Mouse (Mus musculus): ENCODE measurements around the gene Sgsm3.
"Not testable (repeated sequence)": the region's sequence is repeated elsewhere in the genome, so short reads cannot be mapped to it uniquely, and the experiment has no call there.

The Sgsm3 gene

DNA sequence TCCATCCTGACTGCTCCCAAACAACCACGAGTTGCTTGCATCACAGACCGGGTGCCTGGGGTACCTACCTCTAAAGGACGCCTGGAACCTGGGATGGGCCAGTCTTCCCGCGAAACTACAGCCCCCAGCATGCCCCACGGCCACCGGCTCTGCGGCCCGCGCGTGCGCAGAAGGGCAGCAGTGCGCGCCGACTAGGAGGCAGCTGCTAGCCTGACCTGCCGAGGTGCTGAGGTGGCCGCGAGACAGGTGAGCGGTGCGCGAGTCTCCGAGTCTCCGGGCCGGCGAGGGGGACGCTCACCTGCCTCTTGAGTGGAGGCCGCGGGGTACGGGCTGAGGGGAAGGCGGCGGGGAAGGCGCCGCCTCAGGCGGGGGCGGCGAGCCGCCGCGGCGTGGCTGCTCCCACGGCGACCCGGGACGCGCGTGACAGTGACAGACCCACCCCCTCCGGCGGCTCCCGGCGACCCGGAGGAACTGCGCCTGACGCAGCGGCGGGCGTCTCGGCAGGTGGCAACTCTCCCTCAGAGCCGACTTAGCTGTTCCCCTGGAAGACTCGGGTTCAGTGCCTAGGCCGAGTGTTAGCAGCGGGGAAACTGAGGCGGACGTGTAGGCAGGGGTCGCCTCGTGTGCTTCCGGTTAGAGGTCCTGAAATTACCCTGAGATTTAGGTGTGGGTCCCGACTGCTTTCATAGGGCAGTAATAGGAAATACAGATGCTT, at the start of gene Sgsm3:
Sgsm3 (plus strand) TSS at position 146 of the 715 bp plus-strand sequence.
- peak; percentile 95 for DNase-seq (ENCODE audit: low spot score)

DNA sequence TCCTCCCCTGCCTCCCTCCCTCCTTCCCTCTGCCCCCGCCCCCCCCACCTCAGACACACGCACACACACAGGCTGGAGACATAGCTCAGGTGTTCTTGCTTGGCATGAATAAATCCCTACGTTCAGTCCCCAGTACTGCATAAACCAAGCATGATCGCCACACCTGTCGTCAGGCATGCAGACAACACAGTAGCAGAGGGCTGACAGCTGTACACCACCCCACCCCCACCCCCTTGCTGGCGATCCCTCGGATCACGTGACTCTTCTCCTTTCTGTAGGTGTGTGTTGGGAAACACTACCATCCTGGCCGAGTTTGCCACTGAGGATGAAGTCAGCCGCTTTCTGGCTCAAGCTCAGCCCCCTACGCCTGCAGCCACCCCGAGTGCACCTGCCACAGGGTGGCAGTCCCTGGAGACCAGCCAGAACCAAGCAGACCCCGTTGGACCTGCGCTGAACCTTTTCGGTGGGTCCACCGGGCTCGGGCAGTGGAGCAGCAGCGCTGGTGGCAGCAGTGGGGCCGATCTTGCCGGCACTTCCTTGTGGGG, 48.7 kb upstream of the Sgsm3 start:
- DNase-seq (ENCODE audit: low spot score): no peak

GRCm38 (mm10) chr15:80930048-80930571, 47.5 kb upstream of the Sgsm3 start:
- peak; percentile 37 for DNase-seq (ENCODE audit: low spot score)

GRCm38 (mm10) chr15:80930676-80931320, 46.8 kb upstream of the Sgsm3 start:
- DNase-seq (ENCODE audit: low spot score): not testable (repeated sequence)

- DNase-seq (ENCODE audit: low spot score): no peak
These were observed 46.1 kb upstream of the Sgsm3 start for GRCm38 (mm10) chr15:80931345-80931960.

GRCm38 (mm10) chr15:80934841-80935240, 42.7 kb upstream of the Sgsm3 start:
- no peak for DNase-seq (ENCODE audit: low spot score)

GRCm38 (mm10) chr15:80936686-80937085, 40.9 kb upstream of the Sgsm3 start:
- DNase-seq (ENCODE audit: low spot score): no peak

DNA sequence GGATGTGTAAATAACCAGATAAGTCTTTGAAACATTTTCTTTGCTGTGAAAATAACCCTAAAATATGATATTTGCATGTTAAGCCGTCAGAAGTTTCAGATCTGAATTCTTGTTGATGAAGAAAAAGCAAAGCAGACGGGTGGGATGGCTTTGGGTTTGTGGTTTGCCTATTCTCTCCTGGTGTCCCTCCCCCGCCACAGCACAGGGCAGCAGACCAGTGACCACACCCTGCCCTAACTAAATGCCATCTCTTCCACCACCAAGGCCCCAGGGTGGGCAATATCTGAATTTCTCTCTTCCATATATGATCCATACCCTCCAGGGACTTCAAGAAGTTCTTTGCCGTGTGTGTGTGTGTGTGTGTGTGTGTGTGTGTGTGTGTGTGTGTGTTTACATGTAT, 39.0 kb upstream of the Sgsm3 start:
- DNase-seq (ENCODE audit: low spot score): no peak

DNA sequence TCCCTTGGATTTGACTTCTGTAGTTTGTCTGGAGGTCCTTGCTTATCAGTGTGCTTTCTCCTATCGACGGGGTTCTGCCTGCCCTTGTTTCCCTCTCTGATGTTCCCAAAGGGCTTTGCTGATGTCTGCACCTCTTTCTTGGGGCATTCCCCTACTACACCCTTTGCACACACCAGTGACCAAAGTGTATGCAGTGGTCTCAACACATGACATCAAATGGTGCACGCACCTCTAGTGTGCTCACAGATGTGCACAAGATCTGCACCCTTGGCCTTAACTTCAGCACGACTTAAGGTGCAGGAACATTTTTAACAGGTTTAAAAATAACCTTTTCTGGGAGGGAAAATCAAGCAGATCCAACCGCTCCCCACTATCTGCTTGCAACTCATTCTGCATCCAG, 38.2 kb upstream of the Sgsm3 start:
- no peak for DNase-seq (ENCODE audit: low spot score)

GRCm38 (mm10) chr15:80941468-80942040, 36.0 kb upstream of the Sgsm3 start:
- no peak for DNase-seq (ENCODE audit: low spot score)

DNA sequence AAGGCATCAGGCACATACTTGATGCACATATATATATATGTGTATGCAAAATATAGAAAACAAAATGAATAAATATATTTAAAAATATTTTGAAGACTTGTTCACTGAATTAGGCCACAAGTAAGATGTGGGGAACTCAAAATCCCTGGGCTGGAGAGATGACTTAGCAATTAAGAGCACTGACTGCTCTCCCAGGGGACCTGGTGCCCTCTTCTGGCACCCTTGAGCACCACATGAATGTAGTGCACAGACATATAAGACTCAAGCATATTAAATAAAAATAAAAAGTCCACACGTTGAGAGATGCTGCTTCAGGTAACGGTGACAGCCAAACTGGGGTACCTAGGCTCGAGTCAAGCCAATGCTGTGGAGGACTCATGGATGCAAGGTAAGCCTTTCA, 31.7 kb upstream of the Sgsm3 start:
- DNase-seq (ENCODE audit: low spot score): peak; percentile 58

- DNase-seq (ENCODE audit: low spot score): peak; percentile 95
These were observed 29.1 kb upstream of the Sgsm3 start, which contains the start of gene Adsl for GRCm38 (mm10) chr15:80948145-80949135. TSS of gene Adsl (plus strand) at chr15:80948490.

- DNase-seq (ENCODE audit: low spot score): no peak
These were observed 28.1 kb upstream of the Sgsm3 start for GRCm38 (mm10) chr15:80949431-80949830.

DNA sequence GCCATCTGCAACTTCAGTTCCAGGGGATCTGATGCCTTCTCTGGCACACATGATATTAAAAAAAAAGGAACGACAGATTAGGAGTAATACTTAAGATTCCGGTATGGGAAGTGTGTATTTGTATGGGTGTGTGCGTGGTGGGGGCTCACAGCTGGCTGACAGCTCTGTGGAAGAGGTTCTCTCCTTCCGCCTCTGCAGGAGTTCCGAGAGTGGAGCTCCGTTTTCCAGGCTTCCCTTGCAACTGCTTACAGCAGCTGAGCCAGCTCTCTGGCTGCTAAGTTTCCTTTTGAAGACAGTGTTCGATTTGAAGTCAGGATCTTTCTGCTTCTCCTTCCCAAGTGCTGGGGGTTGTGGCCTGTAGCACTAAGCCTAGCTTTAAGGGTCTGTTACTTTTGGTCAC, 27.5 kb upstream of the Sgsm3 start:
- DNase-seq (ENCODE audit: low spot score): no peak

GRCm38 (mm10) chr15:80953971-80954370, 23.6 kb upstream of the Sgsm3 start:
- no peak for DNase-seq (ENCODE audit: low spot score)

DNA sequence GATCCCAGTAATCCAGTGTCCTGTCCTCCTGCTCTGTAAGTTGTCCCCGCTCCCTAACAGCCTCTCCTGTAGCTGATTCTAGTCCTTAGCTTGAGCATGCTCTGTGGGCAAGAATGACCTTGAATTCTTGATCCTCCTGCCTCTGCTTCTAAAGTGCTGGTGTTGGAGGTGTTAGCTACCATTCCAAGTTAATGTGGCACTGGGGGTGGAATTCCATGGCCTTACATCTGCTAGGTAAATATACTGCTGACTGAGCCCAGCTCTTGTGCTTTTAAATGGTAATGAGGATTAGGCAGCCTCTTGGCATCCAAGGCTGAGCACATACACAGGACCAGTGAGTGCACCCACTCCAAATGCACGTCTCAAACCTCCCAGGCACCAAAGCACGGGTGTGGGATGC, 22.7 kb upstream of the Sgsm3 start:
- no peak for DNase-seq (ENCODE audit: low spot score)

DNA sequence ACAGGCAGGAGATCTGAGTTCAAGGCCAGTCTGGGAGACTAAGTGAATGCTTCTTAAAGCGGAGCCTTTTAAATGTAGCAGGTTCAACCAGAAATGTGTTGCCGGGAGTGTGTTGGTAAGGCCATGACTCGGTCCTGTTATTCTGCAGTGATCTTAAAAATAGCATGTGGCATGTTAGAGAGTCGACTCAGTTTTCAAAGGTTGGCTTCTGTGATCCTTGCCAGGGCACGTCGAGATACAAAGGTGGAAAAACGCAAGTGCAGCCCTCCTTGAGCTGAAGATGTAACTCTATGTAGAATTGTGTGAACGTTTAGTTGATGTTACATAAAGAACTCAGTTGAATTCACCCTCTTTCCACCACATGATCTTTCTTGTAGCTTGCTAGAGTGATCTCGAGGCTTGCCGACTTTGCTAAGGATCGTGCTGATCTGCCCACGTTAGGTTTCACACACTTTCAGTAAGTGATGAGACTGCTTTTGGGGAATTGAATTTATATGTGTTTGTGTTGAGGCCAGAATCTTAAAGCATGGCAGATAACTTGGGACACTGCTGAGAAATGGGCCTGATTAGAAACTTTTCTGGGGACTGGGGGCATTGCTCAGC, 21.6 kb upstream of the Sgsm3 start:
- DNase-seq (ENCODE audit: low spot score): no peak

- DNase-seq (ENCODE audit: low spot score): no peak
These were observed 8.2 kb upstream of the Sgsm3 start for GRCm38 (mm10) chr15:80969371-80969770.

GRCm38 (mm10) chr15:80974311-80974710, 3.3 kb upstream of the Sgsm3 start:
- no peak for DNase-seq (ENCODE audit: low spot score)

DNA sequence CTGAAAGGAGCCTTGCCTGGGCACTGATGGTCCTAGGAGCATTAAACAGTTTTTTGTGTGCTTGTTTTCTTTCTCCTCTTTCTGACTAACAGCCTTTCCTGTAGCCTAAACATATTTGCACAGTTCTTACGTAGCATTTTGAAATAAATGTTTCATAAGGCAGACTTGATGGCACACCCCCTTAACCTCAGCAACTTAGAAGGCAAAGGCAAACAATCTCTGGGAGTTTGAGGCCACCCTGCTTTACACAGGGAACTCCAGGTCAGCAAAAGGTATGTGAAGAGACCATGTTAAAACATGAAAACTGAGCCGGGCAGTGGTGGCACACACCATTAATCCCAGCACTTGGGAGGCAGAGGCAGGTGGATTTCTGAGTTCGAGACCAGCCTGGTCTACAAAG, 1.9 kb upstream of the Sgsm3 start:
- DNase-seq (ENCODE audit: low spot score): no peak

GRCm38 (mm10) chr15:80979611-80980010, 2.0 kb downstream of the Sgsm3 start:
- peak; percentile 16 for DNase-seq (ENCODE audit: low spot score)
